Mouse (Mus musculus): ENCODE data around the gene Grk5. TPM values are rescaled to one million over a fixed set of nuclear protein-coding genes. Genes with fewer than 3 reads are reported as not detected.

Grk5 gene
- polyA plus RNA-seq, 1 experiment from 2014 or later, result 1.5 TPM

DNA sequence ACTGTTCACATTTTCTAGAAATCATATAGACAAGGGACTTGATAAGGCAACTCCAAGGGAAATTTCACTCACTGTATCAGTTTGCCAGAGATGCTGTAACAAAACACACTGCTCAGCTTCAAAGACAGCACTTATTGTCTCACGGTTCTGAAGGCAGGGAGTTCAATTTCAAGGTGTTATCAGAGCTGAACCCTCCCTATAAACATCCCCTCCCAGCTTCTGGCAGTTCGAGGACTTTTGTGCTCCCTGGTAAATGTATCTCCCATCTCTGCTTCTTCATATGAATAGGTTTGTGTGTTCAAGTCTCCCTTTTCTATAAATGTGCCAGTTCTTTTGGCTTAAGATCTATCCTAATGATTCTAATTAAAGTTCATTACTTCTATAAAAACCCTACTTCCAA lies 105.3 kb downstream of the Grk5 start:
- Histone ChIP-seq H3K9ac (no peak overlapping the region), H3K4me2 (replicated peaks) (no peak overlapping the region), H3K27me3 (no peaks in the 10 kb centered on the region), H3K9me3 (no peaks in the 10 kb centered on the region), H3K36me3 (no peaks in the 10 kb centered on the region), H3K27ac (no peak overlapping the region), H3K4me3 (no peak overlapping the region), H3K4me1 (no peaks in the 10 kb centered on the region)
- 68% methylated on average over 2 of the region's 2 CpGs for WGBS
- ATAC-seq (ENCODE audit: low FRiP score, low read depth), result no peak

DNA sequence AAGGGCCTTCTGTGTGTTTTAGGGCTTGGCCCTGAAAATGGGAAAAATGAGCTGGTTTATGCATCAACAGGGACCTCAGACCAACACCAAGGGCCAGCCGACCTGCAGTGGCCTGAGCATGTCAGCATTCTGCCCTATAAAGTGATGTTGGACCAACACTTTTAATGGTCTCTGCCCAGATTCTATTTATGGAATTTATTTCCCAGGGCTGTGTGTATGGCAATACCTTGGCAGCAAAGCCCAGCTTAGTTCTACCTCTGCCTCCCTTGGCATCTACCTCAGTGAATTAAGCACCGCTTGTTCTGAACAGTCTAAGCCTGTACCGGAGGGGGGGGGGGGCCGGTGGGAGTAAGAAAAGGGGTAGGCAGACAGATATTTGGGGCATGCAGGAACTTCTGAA lies 108.2 kb downstream of the Grk5 start:
- Histone ChIP-seq H3K9me3 (no peaks in the 10 kb centered on the region), H3K4me3 (no peak overlapping the region), H3K27ac (no peak overlapping the region), H3K4me2 (replicated peaks) (no peak overlapping the region), H3K4me1 (no peaks in the 10 kb centered on the region), H3K27me3 (no peaks in the 10 kb centered on the region), H3K36me3 (no peaks in the 10 kb centered on the region), H3K9ac (no peak overlapping the region)
- 82% methylated on average over 4 of the region's 4 CpGs for WGBS
- 0 out of 2 replicates have a peak, but pooled peaks have one; percentile 36 for ATAC-seq (ENCODE audit: low FRiP score, low read depth)

DNA sequence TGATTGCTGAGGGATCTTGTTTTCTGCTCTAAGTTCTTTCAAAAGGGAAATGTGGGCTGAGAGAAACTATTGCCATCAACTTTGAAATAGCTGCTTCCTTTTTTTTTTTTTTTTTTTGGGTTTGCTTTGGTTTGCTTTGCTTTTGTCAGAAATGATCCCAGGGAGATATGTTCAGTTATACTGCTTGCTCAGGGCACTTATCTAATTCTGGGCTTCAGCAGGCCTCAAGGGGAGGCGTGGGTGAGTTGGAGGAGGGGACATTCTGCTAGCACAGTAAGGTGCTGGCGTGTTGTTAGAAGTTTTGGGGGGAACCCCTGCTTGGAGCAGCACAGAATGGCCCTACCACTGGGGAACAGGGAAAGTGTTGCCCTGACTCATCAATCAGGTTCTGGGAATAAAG lies 110.1 kb downstream of the Grk5 start:
- 71% methylated on average over 2 of the region's 2 CpGs for WGBS
- no peaks in the 10 kb centered on the region for H3K9me3 ChIP-seq
- no peak overlapping the region for H3K4me3 ChIP-seq
- no peak overlapping the region for H3K4me2 ChIP-seq (replicated peaks)
- no peak for ATAC-seq (ENCODE audit: low FRiP score, low read depth)
- no peak overlapping the region for H3K27ac ChIP-seq
- no peak overlapping the region for H3K9ac ChIP-seq
- no peaks in the 10 kb centered on the region for H3K27me3 ChIP-seq
- no peaks in the 10 kb centered on the region for H3K36me3 ChIP-seq
- H3K4me1 ChIP-seq, result no peaks in the 10 kb centered on the region

DNA sequence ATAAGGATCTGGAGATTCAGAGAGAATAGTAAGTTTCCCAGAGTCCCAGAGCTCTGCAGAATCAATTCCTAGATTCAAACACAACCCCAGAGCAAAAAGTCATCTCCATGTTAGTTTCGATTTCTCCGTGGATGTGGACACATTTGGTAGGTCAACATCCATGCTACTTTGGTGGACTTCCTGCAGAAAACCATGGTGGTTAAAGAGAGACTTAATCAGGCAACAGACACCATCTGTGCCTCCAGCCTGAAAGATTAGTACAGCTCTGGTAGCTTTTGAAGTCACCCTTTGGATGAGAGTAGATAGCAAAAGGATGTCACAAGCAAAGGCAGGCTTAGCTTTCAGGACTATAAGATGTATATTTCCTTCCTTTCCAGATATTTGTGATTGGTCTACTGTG lies 111.4 kb downstream of the Grk5 start:
- 95% methylated on average over 2 of the region's 2 CpGs for WGBS
- Histone ChIP-seq H3K36me3 (no peaks in the 10 kb centered on the region), H3K4me2 (replicated peaks) (no peak overlapping the region), H3K9me3 (no peaks in the 10 kb centered on the region), H3K27me3 (no peaks in the 10 kb centered on the region), H3K4me3 (no peak overlapping the region), H3K27ac (no peak overlapping the region), H3K9ac (no peak overlapping the region), H3K4me1 (no peaks in the 10 kb centered on the region)
- no peak for ATAC-seq (ENCODE audit: low FRiP score, low read depth)

DNA sequence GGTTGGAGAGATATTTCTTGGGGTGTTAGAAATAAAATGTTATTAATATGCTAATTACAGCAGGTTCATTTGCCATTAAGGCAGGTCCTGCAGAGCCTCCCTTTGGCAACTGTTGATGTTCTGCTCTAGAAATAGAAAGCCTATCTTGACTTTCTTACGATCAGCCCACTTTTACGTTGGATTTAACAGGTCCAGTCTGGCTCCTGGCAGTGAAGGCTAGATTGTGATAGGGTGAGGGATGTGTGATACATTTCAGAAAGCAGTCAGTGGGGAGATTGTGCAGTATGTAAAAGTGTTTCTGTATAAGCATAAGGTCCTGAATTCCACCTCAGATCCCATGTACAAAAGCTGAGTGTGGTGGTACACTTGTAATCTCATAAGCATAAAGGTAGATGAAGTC lies 119.7 kb downstream of the Grk5 start:
- Histone ChIP-seq H3K4me1 (no peaks in the 10 kb centered on the region), H3K9me3 (no peaks in the 10 kb centered on the region), H3K36me3 (no peaks in the 10 kb centered on the region), H3K27ac (no peak overlapping the region), H3K9ac (no peak overlapping the region), H3K4me3 (no peak overlapping the region), H3K4me2 (replicated peaks) (no peak overlapping the region), H3K27me3 (no peaks in the 10 kb centered on the region)
- 80% methylated on average over 2 of the region's 2 CpGs for WGBS
- ATAC-seq (ENCODE audit: low FRiP score, low read depth), result no peak

DNA sequence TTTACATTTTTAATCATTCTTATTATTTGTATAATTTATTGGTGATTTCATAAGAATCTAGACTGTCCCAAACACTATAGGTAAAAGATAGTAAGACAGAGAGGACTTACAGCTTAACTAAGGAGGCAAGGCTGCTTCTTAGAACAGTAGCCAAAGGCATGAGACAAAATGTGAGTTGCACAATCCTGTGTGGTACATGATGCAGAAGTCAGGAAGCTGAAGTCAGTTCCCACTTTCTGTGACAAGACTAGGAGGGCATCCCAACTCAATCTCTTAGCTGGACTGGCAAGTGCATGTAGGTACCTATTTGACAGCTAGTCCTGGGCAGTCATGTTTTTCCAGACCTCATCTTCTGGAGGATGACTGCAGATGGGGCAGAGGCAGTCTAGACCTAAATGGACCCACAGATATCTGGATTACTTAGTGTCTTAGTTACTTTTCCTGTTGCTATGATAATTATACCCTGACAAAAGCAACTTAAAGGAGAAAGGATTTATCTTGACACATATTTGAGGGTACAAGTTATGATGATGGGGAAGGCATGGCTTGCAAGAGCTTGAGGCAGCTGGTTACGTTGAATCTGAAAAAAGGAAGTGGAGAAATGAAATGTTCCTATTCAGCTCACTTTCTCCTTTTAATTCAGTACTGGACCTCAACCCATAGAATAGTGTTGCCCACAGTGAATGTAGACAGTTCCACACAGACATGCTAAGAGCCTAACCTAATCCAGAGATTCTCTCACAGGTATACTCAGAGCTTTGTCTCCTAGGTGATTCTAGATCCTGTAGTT lies 128.1 kb downstream of the Grk5 start:
- 88% methylated on average over 1 of the region's 1 CpGs for WGBS
- Histone ChIP-seq H3K4me1 (peaks cover 20% of the 10 kb centered on the region), H3K27me3 (no peaks in the 10 kb centered on the region), H3K9ac (no peak overlapping the region), H3K36me3 (no peaks in the 10 kb centered on the region), H3K9me3 (no peaks in the 10 kb centered on the region), H3K4me3 (no peak overlapping the region), H3K4me2 (replicated peaks) (no peak overlapping the region), H3K27ac (no peak overlapping the region)
- no peak for ATAC-seq (ENCODE audit: low FRiP score, low read depth)

DNA sequence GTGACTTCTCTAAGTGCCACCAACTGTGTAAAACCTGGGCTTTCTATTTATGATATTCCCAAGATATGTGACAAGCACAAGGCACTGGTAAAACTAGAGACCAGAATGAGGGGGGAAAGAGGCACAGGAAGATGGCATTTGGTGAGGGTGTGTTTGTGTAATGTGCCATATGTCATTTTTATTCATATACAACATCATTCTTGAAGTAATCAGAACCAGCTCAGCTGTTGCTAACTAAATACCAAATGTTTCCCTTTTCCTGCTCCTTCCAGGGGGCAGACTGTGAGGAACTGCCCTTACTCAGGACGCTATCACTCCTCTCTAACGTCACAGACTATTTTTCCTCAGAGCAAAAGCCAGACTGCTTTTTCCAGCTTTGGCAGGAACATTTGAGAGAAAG lies 132.0 kb downstream of the Grk5 start:
- Histone ChIP-seq H3K27ac (no peak overlapping the region), H3K4me2 (replicated peaks) (no peak overlapping the region), H3K27me3 (no peaks in the 10 kb centered on the region), H3K9me3 (no peaks in the 10 kb centered on the region), H3K4me1 (peaks cover 20% of the 10 kb centered on the region), H3K9ac (no peak overlapping the region), H3K36me3 (no peaks in the 10 kb centered on the region), H3K4me3 (no peak overlapping the region)
- WGBS, result 28% methylated on average over 2 of the region's 2 CpGs
- no peak for ATAC-seq (ENCODE audit: low FRiP score, low read depth)

DNA sequence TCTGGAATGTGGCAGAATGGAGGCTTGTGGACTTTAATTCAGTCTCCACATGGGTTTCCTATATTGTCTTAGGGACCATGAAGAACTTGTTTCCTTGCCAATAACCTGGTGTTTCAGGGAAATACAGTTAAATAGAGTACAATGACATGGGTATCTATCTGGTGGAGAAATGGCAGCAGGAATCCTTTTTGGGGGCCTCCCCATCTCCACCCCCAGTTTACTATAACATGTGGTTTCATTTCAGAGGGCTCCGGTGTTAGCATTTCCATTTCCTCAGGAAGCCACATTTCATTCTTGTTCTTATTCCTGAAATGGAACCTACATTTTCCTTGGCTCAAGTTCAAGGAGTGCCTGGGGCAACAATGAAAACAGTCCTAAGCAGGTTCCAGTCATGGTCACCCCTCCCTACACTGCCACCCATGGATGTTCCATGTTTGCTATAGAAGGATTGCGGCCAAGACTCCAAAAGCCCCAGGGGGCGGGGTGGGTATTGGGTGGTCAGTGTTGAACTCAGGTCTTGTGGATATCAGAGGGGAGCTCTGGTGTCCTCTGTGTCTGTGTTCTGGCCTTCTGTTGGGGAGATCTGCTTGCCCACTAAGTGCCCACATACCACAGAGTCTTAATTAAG lies 132.5 kb downstream of the Grk5 start:
- Histone ChIP-seq H3K9ac (no peak overlapping the region), H3K27me3 (no peaks in the 10 kb centered on the region), H3K4me2 (replicated peaks) (no peak overlapping the region), H3K4me1 (peaks cover 20% of the 10 kb centered on the region), H3K4me3 (no peak overlapping the region), H3K9me3 (no peaks in the 10 kb centered on the region), H3K27ac (no peak overlapping the region), H3K36me3 (no peaks in the 10 kb centered on the region)
- ATAC-seq (ENCODE audit: low FRiP score, low read depth), result no peak
- 71% methylated on average over 3 of the region's 3 CpGs for WGBS

DNA sequence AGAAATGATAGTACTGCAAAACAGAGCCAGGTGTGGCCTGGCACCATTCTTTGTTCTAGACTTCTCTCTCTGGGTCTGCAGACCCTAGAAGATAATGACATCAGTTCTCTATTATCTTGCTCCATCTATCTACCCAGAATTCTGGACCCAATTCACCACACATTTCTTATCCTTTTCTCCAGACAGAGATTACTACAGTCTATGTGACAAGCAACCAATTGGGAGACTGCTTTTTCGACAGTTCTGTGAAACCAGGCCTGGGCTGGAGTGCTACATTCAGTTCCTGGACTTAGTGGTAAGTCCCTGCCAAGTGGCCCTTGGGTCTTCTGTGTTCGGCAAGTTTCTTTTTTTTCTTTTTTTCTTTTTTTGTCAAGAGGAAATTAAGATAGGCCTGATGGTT lies 142.0 kb downstream of the Grk5 start:
- no peak for ATAC-seq (ENCODE audit: low FRiP score, low read depth)
- H3K4me2 ChIP-seq (replicated peaks), result no peak overlapping the region
- H3K27me3 ChIP-seq, result no peaks in the 10 kb centered on the region
- no peak overlapping the region for H3K9ac ChIP-seq
- H3K9me3 ChIP-seq, result no peaks in the 10 kb centered on the region
- 81% methylated on average over 2 of the region's 2 CpGs for WGBS
- no peak overlapping the region for H3K4me3 ChIP-seq
- no peaks in the 10 kb centered on the region for H3K4me1 ChIP-seq
- H3K36me3 ChIP-seq, result no peaks in the 10 kb centered on the region
- H3K27ac ChIP-seq, result no peak overlapping the region

DNA sequence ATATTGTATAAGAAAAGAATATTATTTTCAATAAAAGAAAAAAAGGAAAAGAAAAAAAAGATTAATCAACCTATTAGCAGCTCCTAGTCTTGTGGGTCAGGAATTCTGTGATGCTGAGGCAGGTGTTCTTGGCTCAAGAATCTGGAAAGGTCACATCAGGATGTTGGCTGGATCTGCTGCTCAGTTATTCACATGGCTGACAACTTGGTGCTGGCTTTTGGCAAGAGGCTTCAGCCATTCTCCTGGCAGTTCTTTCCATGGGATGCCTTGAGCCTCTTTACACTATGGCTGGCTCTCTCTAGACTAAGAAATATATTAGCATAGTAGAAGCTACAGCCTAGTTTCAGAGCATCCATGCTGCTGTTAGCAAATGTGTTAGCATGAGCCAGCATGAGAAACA lies 149.6 kb downstream of the Grk5 start:
- Histone ChIP-seq H3K36me3 (0 out of 2 replicates have a peak, but pooled peaks cover 5% of the 10 kb centered on the region), H3K9me3 (no peaks in the 10 kb centered on the region), H3K4me1 (no peaks in the 10 kb centered on the region), H3K27ac (no peak overlapping the region), H3K27me3 (no peaks in the 10 kb centered on the region), H3K4me2 (replicated peaks) (no peak overlapping the region), H3K9ac (no peak overlapping the region), H3K4me3 (no peak overlapping the region)
- ATAC-seq (ENCODE audit: low FRiP score, low read depth), result no peak

DNA sequence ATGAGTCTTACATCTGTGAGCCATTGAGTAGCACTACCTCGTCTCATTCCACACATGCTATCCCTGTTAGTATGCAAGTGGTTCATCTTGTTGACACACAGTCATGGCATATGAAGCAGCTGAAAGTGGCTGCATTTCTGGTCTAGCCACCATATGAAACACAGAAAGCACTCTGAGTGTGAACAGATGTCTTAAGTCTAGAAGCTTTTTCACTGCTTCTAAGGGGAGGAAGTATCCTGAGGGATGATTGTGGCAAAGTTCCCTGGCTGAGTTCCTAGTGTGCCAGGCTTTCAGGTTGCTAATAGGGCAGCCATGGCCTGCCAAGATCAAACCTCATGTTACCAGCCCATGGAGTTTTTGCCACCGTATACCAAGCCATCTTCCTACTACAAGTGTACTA lies 159.1 kb downstream of the Grk5 start:
- Histone ChIP-seq H3K27me3 (no peaks in the 10 kb centered on the region), H3K27ac (peak overlapping the region; percentile 75; the same call in 1 of the 2 replicates), H3K4me3 (no peak overlapping the region), H3K9ac (no peak overlapping the region), H3K36me3 (no peaks in the 10 kb centered on the region), H3K4me2 (replicated peaks) (no peak overlapping the region), H3K4me1 (peaks cover 12% of the 10 kb centered on the region), H3K9me3 (no peaks in the 10 kb centered on the region)
- WGBS, result 73% methylated on average over 2 of the region's 2 CpGs
- no peak for ATAC-seq (ENCODE audit: low FRiP score, low read depth)

DNA sequence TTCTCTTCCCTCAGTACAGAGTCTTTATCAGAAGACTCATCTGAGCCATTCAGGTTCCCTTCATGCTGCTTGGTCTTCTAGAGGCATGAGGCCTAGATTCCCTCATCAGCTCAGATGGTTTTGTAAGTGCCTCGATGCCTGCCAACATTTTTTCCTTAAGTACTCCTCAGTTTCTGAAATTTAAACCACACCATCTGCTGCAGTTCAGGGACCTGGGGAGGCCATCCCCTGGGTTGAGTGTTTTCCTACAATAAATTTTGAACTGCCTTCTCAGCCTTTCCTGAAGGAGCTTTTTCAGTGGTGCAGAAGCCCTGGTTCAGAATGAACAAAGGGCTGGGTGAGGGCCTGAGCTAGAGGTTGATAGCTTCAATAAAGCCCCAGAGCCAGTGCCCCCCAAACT lies 159.9 kb downstream of the Grk5 start:
- peak; percentile 54; the same call in 1 of the 2 replicates for ATAC-seq (ENCODE audit: low FRiP score, low read depth)
- H3K36me3 ChIP-seq, result peaks cover 2% of the 10 kb centered on the region; the same call in 1 of the 2 replicates
- no peak overlapping the region for H3K4me3 ChIP-seq
- H3K9me3 ChIP-seq, result peaks cover 4% of the 10 kb centered on the region; the same call in 1 of the 2 replicates
- H3K27ac ChIP-seq, result peak overlapping the region; percentile 75
- peaks cover 12% of the 10 kb centered on the region for H3K4me1 ChIP-seq
- H3K27me3 ChIP-seq, result no peaks in the 10 kb centered on the region
- H3K4me2 ChIP-seq (replicated peaks), result no peak overlapping the region
- WGBS, result 24% methylated on average over 1 of the region's 1 CpGs
- no peak overlapping the region for H3K9ac ChIP-seq

Measured in limb, embryonic 13.5 days (tissue).